Mouse (Mus musculus): Measurements from ENCODE around the gene Pde4d.

Gene Pde4d

DNA sequence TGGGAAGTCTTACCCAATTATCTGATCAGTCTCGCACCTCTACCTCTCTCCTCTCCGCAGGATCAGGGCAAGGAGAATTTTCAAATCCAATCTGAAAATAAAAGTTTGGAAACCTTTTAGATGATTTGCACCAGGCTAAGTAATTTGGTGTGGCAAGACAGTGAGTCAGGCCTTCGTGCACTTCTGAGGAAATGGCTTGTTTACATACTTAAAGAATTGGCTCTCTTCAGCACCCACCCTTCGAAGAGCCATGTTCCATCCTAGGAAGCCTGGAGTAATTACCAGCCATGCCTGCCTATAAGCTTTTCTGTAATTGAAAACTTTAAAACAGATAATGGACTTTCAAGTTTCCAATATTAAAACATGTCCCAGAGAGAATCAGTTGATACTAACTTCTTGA is 1352.5 kb downstream of the Pde4d start:
- peak in 1 of 2 experiments; percentile 13 for DNase-seq

DNA sequence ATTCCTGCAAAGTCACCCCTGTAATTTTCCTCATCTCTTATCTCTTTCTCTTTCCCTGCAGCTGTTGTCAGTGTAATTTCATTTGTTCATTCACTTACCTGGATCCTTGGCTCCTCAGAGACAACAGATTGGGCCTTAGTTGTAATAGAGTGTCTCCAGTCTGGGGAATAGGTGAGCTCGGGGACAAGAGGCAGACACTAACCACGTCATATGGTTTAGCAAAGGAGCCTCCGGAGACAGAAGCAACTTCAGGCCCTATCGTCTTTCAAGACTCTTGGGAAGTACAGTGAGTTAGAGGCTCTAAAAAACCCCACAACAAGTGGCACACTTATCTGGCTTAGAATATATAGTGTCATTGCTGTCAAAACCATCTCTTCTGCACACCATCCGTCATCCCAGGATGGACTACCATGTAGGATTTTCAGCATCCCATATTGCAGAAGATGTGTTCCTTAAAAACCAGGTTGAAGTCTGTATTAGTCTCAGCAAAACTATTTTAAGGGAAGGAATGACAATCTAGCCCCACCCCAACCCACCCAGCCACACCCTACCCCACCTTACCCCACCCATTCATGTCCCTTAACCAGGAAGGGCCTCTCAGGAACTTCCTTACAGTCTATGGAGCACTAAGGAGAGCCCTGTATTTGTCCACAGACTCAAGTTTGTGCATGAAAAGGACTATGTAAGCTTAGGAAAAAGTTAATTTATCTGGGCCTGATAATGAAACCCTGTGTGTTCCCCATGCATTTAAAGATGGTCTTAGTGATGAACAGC is 1356.6 kb downstream of the Pde4d start:
- DNase-seq: no peak

DNA sequence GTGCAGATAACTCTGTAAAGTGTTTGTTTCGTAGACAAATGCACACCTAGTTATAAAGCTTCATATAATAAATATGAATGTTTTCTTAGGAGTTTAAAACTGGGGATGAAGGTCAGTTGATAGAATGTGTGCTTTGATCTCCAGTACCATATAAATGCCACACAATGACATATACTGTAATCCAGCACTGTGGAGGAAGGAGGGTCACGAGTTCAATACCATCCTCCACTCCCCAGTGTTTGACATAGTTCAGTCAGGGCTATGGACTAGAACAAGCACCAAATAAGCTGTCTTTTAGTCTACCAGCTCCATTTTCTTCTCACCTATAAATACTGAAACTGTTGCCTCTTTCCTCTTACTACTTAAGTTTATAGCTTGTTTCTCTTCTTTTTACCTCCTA is 1357.3 kb downstream of the Pde4d start:
- no peak for DNase-seq

DNA sequence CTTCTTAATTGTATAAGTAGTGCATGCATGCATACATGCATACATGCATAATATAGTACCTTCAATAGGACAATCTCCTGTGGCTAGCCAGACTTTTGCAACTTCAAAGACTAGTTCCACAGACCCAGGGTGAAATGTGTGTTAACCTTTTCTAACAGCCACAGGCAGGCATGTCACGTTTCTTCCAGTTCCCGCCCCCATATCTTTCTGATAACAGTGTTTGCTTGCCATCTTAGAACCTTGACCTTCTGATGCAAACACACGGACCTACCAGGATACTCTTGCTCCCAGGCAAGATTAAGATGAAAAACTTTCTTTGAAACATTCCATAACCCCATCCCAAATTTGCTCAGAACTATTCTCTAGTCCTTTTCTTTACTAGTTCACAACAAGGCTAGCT is 1357.7 kb downstream of the Pde4d start:
- peak in 1 of 2 experiments; percentile 19 for DNase-seq

DNA sequence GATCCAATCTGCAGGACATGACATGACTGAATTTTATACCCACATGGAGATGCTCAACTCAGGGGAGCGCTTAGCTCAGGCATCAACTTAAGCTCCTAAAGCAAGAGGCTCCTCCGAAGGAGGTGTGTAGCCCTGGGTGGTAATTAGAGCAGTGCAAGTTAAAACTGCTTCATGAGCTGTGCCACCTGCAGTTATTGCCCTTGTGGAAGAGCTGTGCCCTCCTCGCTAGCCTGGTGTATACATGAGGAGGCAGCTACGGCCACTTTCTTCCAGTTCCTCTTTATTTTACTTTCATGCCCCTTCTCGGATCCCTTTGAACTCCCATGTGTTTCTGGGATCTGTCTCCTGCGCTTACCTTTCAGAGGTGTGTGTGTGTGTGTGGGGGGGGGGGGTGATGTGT is 1358.3 kb downstream of the Pde4d start:
- DNase-seq: no peak

DNA sequence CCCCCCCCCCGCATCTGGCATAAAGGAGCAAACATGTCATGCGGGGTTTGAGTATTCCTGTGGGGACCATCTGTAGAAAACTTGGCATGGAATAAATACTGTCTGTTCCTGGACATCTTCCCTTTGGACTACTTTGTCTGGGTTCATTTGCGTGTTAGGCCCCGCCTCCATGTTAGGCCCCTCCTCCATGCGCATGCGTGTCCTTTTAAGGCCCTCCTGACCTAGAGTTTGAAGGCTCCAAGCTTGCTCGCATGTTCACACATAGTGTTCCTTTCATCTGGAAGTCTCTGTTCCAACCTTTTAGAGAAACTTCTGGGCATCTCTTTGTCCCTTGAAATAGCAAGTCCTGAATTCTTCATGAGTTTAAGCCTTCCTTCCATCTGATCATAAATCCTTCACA is 1359.2 kb downstream of the Pde4d start:
- DNase-seq: no peak

DNA sequence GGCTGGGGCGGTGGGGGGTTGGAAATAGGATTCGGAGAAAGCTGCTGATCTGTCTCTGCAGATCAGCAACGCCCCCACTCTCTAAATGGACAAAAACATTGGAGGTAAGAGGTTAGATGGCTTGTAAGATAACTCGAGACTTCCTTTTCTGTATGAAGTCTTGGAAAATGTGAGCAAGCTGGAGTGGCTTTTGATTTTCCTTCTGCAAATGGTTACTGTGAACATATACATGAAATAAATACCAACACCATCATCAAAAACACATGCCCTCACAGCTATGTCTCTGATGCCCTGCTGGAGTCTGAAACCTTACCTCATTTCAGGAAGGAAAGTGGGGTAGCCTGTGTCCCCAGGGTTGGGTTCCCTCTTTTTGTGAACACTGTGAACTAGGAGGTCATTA is 1359.9 kb downstream of the Pde4d start:
- no peak for DNase-seq

DNA sequence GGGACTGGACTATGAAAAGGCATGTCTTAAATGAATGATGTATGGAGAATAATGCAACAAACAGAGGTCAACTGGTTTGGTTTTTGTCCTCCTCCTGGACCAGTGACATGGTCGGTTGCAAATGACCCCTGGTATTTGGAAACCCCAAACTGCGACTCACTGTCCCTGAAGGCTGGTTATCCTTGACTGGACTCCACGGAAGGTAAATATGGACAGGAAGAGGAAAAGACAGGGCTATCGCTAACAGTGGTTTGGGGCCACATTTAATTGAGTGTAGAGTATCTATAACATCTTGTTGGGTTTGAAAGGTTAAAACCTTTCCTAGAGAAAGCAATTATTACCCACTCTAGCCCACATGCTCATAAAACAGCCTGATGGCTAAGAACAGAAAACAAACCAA is 1364.2 kb downstream of the Pde4d start:
- no peak for DNase-seq

DNA sequence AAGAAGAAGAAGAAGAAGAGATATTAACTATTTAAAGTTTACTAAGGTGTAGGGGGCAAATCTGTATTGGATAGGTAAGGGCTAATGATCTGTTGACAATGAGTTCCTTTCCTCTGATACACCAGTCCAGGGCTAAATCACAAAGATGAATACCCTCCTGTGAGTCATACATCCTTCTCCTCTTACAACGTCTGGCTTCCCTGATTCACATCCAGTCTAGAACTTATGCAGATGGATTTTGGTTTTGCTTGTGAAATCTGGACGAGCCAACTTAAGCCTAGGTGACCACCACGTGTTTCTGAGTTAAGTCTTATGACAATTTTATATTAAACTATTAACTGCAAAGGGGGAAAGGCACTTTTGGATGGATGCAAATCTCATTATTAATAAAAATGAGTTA is 1369.3 kb downstream of the Pde4d start:
- DNase-seq: no peak

DNA sequence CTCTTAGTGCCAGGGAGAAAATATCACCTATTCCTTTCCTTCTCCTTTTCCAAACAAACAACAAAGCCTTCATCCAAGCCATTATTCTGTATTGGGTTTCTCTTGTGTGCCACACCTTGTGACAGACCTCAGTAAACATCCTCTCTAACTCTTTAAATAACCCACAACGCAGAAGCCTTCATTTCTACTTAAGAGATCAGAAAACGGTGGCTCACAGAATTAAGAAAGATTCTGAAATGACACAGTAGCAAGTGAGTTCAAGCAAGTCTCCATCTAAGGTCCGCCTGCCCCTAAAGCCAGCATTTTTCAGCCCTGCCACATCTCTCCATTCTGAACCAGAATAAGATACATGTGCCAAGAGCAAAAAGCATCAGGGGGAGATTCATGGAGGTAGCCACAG is 1370.4 kb downstream of the Pde4d start:
- no peak for DNase-seq

DNA sequence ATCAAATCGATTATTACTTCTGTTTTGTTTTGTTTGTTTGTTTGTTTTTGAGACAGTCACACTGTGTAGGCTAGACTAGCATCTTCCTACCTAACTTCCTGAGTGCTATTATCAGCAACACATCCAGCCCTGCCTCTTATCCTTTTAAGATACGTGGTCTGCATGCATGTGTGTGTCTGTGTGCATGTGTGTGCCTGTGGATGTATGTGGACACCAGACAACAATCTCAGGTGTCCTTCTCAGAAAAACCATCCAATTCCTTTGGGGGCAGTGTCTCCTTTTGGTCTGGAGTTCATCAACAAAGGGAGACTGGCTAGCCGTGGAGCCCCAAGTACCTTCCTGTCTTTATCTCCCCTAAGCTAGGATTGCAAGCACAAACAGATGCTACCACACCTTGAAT is 1371.1 kb downstream of the Pde4d start:
- no peak for DNase-seq

DNA sequence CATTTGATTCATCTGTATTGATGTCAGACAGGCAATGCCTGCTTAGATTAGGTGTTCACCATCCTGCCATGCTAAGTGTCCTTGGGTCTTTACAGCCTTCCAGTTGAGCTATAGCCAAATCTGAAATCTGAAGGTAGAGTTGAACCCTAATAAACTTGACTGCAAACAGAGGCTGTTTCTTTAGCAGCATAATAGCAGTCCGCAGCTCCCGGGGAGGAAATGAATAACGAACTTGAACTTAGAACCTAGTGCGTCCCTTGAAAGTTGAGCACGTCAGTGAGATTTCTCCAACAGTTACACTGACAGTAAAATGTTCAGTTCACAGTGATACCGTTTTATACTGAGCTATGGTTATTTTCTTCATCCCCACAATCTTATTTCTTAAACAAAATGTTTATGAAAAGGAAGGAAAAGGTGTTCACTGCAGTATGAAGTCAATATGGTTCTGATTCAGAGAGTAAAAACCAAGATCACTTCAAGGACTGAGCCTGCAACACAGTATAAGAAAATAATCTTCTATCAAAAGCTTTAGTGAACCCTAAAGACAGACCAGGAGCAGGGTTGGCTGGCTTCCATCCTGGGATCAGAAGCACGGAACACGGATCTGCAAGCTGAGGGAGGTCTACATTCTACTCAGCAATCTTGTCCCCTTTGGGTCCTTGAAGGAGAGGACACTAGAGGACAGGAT is 1372.1 kb downstream of the Pde4d start:
- no peak for DNase-seq

DNA sequence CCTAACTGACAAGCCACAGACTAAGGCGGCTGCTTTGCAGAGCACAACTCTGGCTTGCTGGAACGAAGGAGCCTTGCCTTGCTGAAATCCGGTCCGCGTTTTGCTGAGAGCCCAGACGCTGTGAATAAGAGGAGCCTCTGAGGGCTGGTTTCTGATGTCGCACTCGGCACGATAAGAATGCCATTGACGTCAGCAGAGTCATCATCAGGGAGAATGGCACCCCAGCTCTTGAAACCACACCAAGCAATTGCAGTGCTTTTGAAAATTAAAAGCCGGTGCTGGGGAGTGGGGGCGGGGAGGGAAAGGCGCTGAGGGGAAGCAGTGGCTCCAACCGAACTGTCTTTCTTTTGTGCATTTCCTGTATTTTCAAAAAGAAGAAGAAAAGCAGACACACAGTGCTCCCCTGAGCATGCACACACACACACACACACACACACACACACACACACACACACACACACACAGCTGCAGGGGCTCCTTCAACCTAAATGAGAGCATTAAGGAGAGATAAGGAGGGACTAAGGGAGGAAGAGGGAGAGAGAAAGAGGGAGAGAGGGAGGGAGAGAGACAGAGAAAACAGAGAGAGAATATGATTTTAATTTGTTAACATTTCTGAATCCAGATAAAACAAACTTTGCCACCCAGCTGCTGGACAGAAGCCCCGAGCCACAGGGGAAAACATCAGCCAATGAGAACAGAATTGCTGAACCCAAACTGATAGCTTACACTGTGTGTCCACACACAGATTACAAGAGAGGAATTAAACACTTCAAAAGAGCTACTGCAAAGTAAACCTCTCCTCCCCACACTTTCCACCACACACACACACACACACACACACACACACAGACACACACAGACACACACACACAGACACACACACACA is 1372.9 kb downstream of the Pde4d start:
- peak; percentile 94 to 96 for DNase-seq

DNA sequence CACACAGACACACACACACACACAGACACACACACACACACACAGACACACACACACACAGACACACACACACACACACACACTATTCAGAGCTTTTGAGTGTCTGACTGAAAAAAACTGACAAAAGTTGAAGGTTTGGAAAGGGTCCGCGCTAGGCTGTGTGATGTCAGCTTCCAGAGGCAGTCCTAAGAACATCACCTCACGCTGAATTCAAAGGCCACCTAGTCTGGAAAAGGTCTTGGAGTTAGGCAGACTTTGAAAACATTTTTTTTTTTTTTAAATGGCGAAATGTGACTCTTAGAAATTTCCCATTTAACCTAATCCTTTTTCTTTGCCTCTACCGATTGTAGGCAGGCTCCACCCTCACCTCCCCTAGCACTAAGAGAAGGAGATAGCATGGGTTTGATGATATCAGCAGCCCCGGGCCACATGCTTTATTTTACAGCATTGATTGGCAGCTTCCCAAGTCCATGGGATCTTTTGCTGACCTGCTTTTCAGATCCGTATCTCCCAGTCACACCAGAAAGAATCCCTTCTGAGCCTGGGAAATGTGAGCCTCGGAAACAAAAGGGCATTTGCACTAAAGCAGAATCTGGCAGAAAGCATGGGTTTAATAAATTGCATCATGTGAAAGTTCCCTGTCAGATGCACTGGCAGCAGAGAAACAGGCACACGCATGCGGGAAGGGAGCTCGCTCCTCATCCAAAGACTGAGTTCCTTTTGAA is 1373.7 kb downstream of the Pde4d start:
- DNase-seq: peak; percentile 7 to 24

DNA sequence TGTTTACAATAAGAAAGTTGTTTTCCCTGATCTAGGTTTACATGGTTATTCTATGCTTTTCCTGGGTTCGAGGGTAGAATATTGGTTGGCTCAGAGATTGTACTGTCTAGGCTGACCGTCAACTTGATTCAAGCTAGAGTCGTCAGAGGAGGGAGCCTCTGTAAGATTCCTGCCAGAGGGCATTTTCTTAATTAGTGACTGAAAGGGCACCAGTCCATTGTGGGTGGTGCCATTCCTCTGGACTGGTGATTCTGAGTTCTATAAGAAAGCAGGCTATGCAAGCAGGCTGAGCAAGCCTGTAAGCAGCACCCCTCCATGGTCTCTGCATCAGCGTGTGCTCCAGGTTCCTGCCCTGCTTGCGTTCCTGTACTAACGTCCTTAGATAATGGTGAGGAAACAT is 1376.1 kb downstream of the Pde4d start:
- DNase-seq: no peak

DNA sequence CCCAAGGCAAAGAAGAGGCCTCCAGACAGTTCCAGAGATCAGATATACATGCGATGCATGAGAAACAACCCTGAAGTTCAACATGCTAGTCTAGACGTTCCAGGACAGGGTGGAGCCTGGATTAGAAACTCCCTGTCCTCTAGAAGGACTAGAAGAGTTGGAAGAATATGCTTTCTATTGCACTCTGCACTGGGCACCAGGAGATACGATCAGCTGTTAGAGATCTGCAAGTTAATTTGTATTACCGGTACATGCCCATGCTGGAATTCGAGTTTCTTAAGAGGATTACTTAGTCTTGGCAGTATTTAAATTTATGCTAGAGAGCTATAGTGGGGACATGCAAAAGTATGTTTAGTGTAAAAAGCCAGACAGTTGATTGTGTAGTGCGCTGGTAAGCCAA is 1377.6 kb downstream of the Pde4d start:
- no peak for DNase-seq

DNA sequence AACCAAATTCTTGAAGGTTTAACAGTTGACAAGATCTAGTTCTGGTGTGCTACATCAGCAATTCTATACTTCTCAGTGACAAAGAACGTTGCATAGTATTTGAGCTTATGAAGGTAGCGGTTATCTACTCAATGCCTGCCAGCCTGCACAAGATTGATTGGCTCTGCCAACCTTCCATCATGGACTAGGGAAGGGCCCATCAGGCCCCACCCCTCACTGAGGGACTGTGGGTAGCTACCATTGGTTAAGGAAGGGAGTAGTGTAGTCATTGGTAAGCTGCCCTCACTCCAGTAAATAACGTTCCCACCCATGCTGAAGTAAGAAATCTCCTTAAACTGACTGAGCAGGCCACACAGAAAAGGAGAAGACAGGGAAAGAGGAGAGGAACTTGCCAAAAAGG is 1378.2 kb downstream of the Pde4d start:
- no peak for DNase-seq

DNA sequence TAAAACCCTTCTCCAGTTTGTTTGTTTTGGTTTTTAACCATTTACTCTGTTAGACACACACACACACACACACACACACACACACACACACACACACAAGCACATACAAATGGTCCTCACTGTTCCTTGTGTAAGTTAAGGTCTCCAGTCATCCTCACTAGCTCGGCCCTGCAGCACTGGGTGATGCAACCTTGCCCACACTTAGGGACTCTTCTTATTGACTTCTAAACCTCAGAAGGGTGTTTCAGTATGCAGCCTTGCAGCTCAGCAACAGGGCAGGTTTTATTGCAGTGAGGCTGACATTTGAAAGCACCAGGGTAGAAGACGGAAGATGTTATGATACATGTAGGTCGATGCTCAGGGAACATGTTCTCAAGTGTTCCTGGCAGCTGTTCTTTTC is 1379.7 kb downstream of the Pde4d start:
- DNase-seq: no peak

DNA sequence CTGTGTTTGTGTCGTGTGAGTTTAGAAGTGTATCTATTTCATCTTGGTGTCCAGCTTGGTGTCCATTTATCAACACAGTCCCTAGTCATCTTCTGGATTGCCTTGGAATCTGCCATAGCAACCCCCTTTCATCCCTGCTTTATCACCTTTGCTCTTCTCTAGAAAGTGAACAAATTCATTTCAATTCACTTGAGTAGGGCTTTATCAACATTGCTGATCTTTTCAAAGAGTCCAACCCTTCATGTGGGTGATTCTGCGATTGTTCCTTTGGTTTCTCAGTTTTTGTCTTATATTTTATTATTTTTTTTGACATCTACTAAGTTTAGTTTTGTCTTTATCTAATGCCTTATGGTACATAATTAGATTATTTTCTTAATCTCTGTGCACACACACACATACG is 1385.2 kb downstream of the Pde4d start:
- DNase-seq: no peak

DNA sequence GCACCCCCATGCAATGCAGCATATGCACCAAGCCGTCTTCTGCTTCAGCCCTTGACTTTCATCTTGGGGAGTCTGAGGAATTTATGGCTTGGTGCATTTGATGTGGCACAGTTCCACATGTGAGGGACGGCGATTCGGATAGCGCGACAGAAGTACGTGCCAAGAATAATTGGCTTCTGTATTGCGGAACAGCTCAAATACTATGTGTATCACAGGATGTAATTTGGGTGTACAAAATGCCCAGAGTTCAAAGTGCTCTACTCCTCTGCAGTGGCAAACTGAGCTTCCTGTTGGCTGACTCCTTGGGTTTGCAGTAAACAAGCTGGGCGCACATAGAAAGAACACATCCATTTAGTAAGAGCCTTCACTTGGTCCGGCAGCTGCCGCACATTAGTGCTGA is 1387.7 kb downstream of the Pde4d start:
- DNase-seq: peak in 1 of 2 experiments; percentile 7

DNA sequence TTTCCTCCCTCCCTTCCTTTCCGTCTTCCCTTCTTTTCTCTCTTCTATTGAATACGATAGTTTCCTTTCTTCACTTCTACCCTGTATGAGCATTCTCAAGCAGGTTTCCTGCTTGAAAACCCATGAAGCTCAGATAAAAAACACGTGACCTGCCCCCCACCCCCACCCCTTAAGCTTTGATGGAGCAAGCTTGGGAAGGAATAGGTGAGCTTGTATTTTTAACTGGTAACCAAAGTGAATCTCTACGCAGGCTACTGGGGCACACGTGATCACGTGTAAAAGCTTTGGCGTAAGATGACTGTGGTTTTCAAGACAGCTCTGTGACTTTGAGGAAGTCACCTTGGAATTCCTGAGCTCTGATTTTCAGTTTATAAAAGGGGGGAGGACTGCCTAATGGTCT is 1388.2 kb downstream of the Pde4d start:
- DNase-seq: no peak

DNA sequence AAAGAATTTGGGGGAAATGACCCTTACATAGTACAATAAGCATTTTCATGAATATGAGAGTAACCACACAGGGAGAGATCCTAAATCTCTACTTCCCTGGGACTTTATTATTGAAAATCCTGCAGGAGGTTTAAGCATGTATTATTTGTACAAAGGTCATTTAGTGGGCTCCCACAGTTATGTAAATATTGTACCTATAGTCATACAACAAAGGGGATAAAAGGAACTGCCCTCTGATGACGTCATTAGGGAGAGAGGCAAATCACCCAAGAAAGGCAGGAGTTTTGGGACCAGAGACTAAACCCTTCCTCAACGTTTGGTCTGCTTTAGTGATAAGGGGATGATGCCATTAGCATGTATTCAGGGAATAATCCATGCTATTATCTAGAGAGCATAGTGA is 1390.5 kb downstream of the Pde4d start:
- DNase-seq: no peak

All from lung, adult 18-20 months (tissue).